Mouse (Mus musculus) intestine, postnatal 0 days (tissue): ENCODE measurements at regions not wholly inside any gene's neighbourhood (a gene's known extent, or its start where the extent isn't known, plus 50 kb on each side); places are given as distances from the start of the nearest gene placed in this dataset.

ENCODE experiments used
- ATAC-seq: fragments of 200-750 bp; cut with Nextera tagmentation; 2 replicates; pipeline ENCODE4 v1.8.0; 2017; ENCODE audit warnings: mild to moderate bottlenecking, moderate TSS enrichment, moderate library complexity
- H3K27ac ChIP-seq: fragments of 300-500 bp; sonication (generic); 2 replicates; pipeline ENCODE4 v1.5.1; 2014; ENCODE audit warnings: mild to moderate bottlenecking, low read depth, low read length, moderate library complexity
- H3K27me3 ChIP-seq: fragments of 300-500 bp; sonication (generic); replicated peaks from 2 replicates; pipeline ENCODE4 v1.6.1; 2014; ENCODE audit warnings: low read length, mixed read lengths; ENCODE audit not compliant: control insufficient read depth, insufficient read depth
- H3K36me3 ChIP-seq: fragments of 300-500 bp; sonication (generic); 2 replicates; pipeline ENCODE4 v1.6.1; 2014; ENCODE audit warnings: mild to moderate bottlenecking, moderate library complexity; ENCODE audit not compliant: control insufficient read depth, insufficient read depth
- H3K4me1 ChIP-seq: fragments of 300-500 bp; sonication (generic); replicated peaks from 2 replicates; pipeline ENCODE4 v1.6.1; 2014; ENCODE audit warnings: antibody characterized with exemption, low read length, mixed read lengths; ENCODE audit not compliant: control insufficient read depth, insufficient read depth
- H3K4me2 ChIP-seq: fragments of 300-500 bp; sonication (generic); replicated peaks from 2 replicates; pipeline ENCODE4 v1.6.1; 2014; ENCODE audit warnings: low read depth, mild to moderate bottlenecking, moderate library complexity
- H3K4me3 ChIP-seq: fragments of 300-500 bp; sonication (generic); 2 replicates; pipeline ENCODE4 v1.5.1; 2014; ENCODE audit warnings: low read depth, low read length
- H3K9ac ChIP-seq: fragments of 300-500 bp; sonication (generic); 2 replicates; pipeline ENCODE4 v1.6.1; 2014; ENCODE audit warnings: mild to moderate bottlenecking, low read depth, low read length
- H3K9me3 ChIP-seq: fragments of 300-500 bp; sonication (generic); 2 replicates; pipeline ENCODE4 v1.6.1; 2016; ENCODE audit warnings: mixed run types; ENCODE audit not compliant: control insufficient read depth
- CTCF ChIP-seq: sonication (generic); IDR thresholded peaks from 2 replicates; pipeline ENCODE4 v1.5.1; 2016; ENCODE audit warnings: low read depth, mild to moderate bottlenecking, control low read depth, antibody characterized with exemption, moderate library complexity
- WGBS: fragments of 180-500 bp; shearing (Covaris S2); extraction: QIAGEN DNeasy Blood & Tissue Kit; methylation state at CpG from one replicate; pipeline ENCODE4 v1.1.7; 2014; 5-methylcytosine and 5-hydroxymethylcytosine counted together

- Histone ChIP-seq H3K4me1 (no peaks in the 10 kb centered on the region), H3K4me2 (no peak overlapping the region), H3K27ac (no peak overlapping the region), H3K9ac (no peak overlapping the region), H3K4me3 (no peak overlapping the region), H3K27me3 (no peaks in the 10 kb centered on the region), H3K36me3 (no peaks in the 10 kb centered on the region), H3K9me3 (no peaks in the 10 kb centered on the region)
- no peak for TF ChIP-seq CTCF
- no peak for ATAC-seq
- 35% methylated on average over 4 of the region's 4 CpGs for WGBS
These were observed 190.2 kb upstream of the Kdm8 start for GRCm38 (mm10) chr7:125254302-125254701.

GRCm38 (mm10) chr7:125259016-125259415 is 185.5 kb upstream of the Kdm8 start:
- H3K36me3 ChIP-seq: no peaks in the 10 kb centered on the region
- ATAC-seq: no peak
- H3K27me3 ChIP-seq: no peaks in the 10 kb centered on the region
- no peaks in the 10 kb centered on the region for H3K9me3 ChIP-seq
- no peaks in the 10 kb centered on the region for H3K4me1 ChIP-seq
- no peak overlapping the region for H3K4me2 ChIP-seq
- no peak for TF ChIP-seq CTCF
- H3K4me3 ChIP-seq: no peak overlapping the region
- H3K9ac ChIP-seq: no peak overlapping the region
- no peak overlapping the region for H3K27ac ChIP-seq

- Histone ChIP-seq H3K4me1 (no peaks in the 10 kb centered on the region), H3K9ac (no peak overlapping the region), H3K27ac (no peak overlapping the region), H3K4me2 (no peak overlapping the region), H3K36me3 (no peaks in the 10 kb centered on the region), H3K4me3 (no peak overlapping the region), H3K9me3 (no peaks in the 10 kb centered on the region), H3K27me3 (no peaks in the 10 kb centered on the region)
- no peak for TF ChIP-seq CTCF
- ATAC-seq: no peak
- WGBS: 89% methylated on average over 2 of the region's 2 CpGs
These were observed 182.3 kb upstream of the Kdm8 start for GRCm38 (mm10) chr7:125262133-125262532.

DNA sequence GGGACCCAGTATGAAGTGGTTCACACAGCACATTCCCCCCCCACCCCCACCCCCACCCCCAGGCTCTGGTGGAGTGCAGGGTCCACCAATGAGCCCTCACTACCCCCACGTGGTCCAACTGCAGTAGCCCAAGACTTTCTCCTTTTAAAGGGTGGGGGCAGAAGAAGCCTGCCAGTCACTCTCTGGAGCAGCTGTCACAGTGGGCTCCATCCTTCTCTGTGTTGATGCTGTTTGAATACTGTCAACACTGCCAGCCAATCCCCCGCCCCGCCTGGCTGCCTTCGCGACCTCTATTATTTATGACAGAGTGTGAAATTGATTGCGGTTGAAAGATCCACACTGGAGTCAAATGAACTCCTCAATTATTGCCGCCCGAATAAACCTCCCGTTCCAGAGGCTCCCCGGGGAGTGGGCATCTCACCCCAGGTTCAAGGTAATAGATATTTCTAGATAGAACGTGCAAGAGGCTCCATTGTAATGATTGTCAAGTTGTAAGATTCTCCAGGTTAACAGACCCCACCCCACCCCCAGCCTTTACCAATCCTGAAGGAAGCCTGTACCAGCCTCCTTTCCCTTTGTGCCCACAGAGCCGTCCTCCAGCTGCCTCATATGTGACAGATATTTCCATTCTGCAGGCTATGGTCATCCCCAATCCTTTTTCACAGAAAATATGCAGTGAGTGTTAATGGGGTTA is 181.7 kb upstream of the Kdm8 start:
- WGBS: 53% methylated on average over 12 of the region's 12 CpGs
- H3K9ac ChIP-seq: no peak overlapping the region
- no peak overlapping the region for H3K4me2 ChIP-seq
- H3K4me3 ChIP-seq: no peak overlapping the region
- ATAC-seq: no peak
- no peaks in the 10 kb centered on the region for H3K4me1 ChIP-seq
- H3K27me3 ChIP-seq: no peaks in the 10 kb centered on the region
- no peak overlapping the region for H3K27ac ChIP-seq
- no peaks in the 10 kb centered on the region for H3K9me3 ChIP-seq
- no peaks in the 10 kb centered on the region for H3K36me3 ChIP-seq
- TF ChIP-seq CTCF: no peak

DNA sequence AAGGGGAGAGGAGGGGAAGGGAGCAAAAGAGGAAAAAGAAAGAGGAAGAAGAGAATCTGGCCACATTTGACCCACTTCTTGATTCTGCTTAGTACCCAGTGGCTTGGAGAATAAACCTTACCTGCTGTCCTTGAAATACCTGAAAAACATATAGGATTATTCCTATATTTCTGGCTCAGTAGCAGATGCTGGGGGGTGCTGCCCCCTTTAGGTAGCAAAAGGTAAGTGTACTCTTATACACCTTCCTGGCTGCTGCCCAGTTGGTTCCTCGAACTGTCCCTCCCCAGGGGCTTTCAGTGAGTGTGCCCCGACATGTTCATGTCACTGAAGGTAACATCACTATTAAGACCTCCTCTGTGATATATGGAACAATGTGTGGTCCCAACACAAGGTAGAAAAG is 180.7 kb upstream of the Kdm8 start:
- Histone ChIP-seq H3K4me3 (no peak overlapping the region), H3K27ac (no peak overlapping the region), H3K9me3 (no peaks in the 10 kb centered on the region), H3K4me2 (no peak overlapping the region), H3K36me3 (no peaks in the 10 kb centered on the region), H3K27me3 (no peaks in the 10 kb centered on the region), H3K4me1 (no peaks in the 10 kb centered on the region), H3K9ac (no peak overlapping the region)
- TF ChIP-seq CTCF: peak; percentile 57
- no peak for ATAC-seq
- WGBS: 71% methylated on average over 2 of the region's 2 CpGs

GRCm38 (mm10) chr7:125270711-125271110 is 173.8 kb upstream of the Kdm8 start:
- H3K27me3 ChIP-seq: no peaks in the 10 kb centered on the region
- no peak overlapping the region for H3K4me3 ChIP-seq
- no peaks in the 10 kb centered on the region for H3K9me3 ChIP-seq
- H3K4me2 ChIP-seq: no peak overlapping the region
- H3K27ac ChIP-seq: no peak overlapping the region
- ATAC-seq: no peak
- H3K9ac ChIP-seq: no peak overlapping the region
- H3K36me3 ChIP-seq: no peaks in the 10 kb centered on the region
- H3K4me1 ChIP-seq: no peaks in the 10 kb centered on the region
- WGBS: 50% methylated on average over 3 of the region's 3 CpGs
- no peak for TF ChIP-seq CTCF

DNA sequence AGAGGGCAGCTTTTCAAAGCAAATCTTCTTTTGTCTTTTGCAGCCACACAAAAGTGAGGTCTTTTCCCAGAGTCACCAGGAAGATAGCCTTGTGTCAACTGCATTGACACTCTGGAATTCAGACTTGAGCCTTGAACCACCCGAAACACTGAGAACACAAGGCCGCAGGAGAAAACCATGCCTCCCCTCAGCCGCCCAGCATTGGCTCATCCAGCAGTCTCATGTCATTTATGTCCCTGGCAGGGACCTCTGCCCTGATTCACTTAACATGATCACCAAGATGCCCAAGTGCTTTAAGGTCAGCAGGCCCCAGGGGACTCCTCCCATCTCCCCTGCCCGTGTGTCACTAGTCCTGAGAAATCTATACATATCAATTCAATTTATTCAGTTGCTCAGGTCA is 173.1 kb upstream of the Kdm8 start:
- H3K9ac ChIP-seq: no peak overlapping the region
- no peaks in the 10 kb centered on the region for H3K27me3 ChIP-seq
- no peak for TF ChIP-seq CTCF
- no peak overlapping the region for H3K27ac ChIP-seq
- H3K4me2 ChIP-seq: no peak overlapping the region
- WGBS: 90% methylated on average over 4 of the region's 4 CpGs
- no peaks in the 10 kb centered on the region for H3K36me3 ChIP-seq
- no peaks in the 10 kb centered on the region for H3K4me1 ChIP-seq
- H3K9me3 ChIP-seq: no peaks in the 10 kb centered on the region
- H3K4me3 ChIP-seq: no peak overlapping the region
- ATAC-seq: no peak
